Mouse (Mus musculus) spleen, adult 2 months (tissue): ENCODE results near the gene Prpf6. TPM values are rescaled to one million over a fixed set of nuclear protein-coding genes. Genes with fewer than 3 reads are reported as not detected.

Source experiments
- DNase-seq, 2 experiments: peaks; one replicate each; pipeline versions ENCODE4 v3.0.0 to v3.0.0-alpha.2; 2012 to 2021; ENCODE audit warnings: low spot score in 2 of 2, low read depth in 1 of 2
- H3K27ac ChIP-seq: fragments of 200-500 bp; 2 replicates; pipeline ENCODE4 v1.5.1; 2012; ENCODE audit warnings: low read length, inconsistent platforms; ENCODE audit not compliant: insufficient read depth
- H3K27me3 ChIP-seq: fragments of 200-500 bp; 2 replicates; pipeline ENCODE4 v1.6.1; 2012; ENCODE audit warnings: mild to moderate bottlenecking, moderate library complexity, low read length, inconsistent platforms; ENCODE audit not compliant: control insufficient read depth, insufficient read depth
- H3K36me3 ChIP-seq: fragments of 200-500 bp; 2 replicates; pipeline ENCODE4 v1.6.1; 2012; ENCODE audit warnings: mild to moderate bottlenecking, low read length, inconsistent platforms; ENCODE audit not compliant: control insufficient read depth, insufficient read depth
- H3K4me1 ChIP-seq: fragments of 200-500 bp; 2 replicates; pipeline ENCODE4 v1.6.1; 2011; ENCODE audit warnings: inconsistent platforms; ENCODE audit not compliant: control insufficient read depth, insufficient read depth, insufficient read length
- H3K4me3 ChIP-seq: fragments of 200-500 bp; 2 replicates; pipeline ENCODE4 v1.5.1; 2011; ENCODE audit warnings: mild to moderate bottlenecking, inconsistent platforms; ENCODE audit not compliant: insufficient read depth, insufficient read length; ENCODE audit errors: extremely low read depth
- CTCF ChIP-seq: fragments of 200-500 bp; IDR thresholded peaks from 2 replicates; pipeline ENCODE4 v1.5.1; 2011; ENCODE audit warnings: mild to moderate bottlenecking, inconsistent platforms; ENCODE audit not compliant: insufficient read depth, insufficient read length, insufficient replicate concordance; ENCODE audit errors: extremely low read depth
- POLR2A ChIP-seq: fragments of 200-500 bp; IDR thresholded peaks from 2 replicates; pipeline ENCODE4 v1.6.1; 2011; ENCODE audit warnings: low read depth, low read length, inconsistent platforms
- WGBS: fragments of 180-500 bp; shearing (Covaris S2); methylation state at CpG from one replicate; pipeline ENCODE4 v1.1.7; 2018; 5-methylcytosine and 5-hydroxymethylcytosine counted together
- polyA plus RNA-seq: library from polyadenylated mRNA; depleted of rRNA; stranded (reverse); fragments of >200 nt; gene quantifications from 2 replicates; pipeline ENCODE4 v1.2.3, GENCODE M21; 2012

The Prpf6 gene
- polyA plus RNA-seq, 1 experiment = 11.6 TPM

GRCm38 (mm10) chr2:181657441-181657840, 65.8 kb downstream of the Prpf6 start:
- Histone ChIP-seq H3K27ac (no peak overlapping the region), H3K36me3 (peaks cover 22% of the 10 kb centered on the region), H3K27me3 (no peaks in the 10 kb centered on the region), H3K4me3 (no peak overlapping the region), H3K4me1 (peaks cover 4% of the 10 kb centered on the region; the same call in 1 of the 2 replicates)
- TF ChIP-seq CTCF (no peak), POLR2A (no peak)
- 84% methylated on average over 2 of the region's 2 CpGs for WGBS
- no peak for DNase-seq

GRCm38 (mm10) chr2:181658528-181658927, 66.9 kb downstream of the Prpf6 start:
- Histone ChIP-seq H3K4me1 (peaks cover 4% of the 10 kb centered on the region; the same call in 1 of the 2 replicates), H3K4me3 (no peak overlapping the region), H3K27me3 (no peaks in the 10 kb centered on the region), H3K27ac (no peak overlapping the region), H3K36me3 (peaks cover 17% of the 10 kb centered on the region)
- no peak for DNase-seq
- TF ChIP-seq CTCF = no peak
- no peak for TF ChIP-seq POLR2A
- 85% methylated on average over 7 of the region's 7 CpGs for WGBS

GRCm38 (mm10) chr2:181658930-181659555, 67.4 kb downstream of the Prpf6 start:
- DNase-seq = no peak
- TF ChIP-seq CTCF = no peak
- no peak for TF ChIP-seq POLR2A
- 35% methylated on average over 17 of the region's 17 CpGs for WGBS
- peaks cover 15% of the 10 kb centered on the region for H3K36me3 ChIP-seq
- no peak overlapping the region for H3K4me3 ChIP-seq
- H3K4me1 ChIP-seq = peaks cover 4% of the 10 kb centered on the region; the same call in 1 of the 2 replicates
- no peak overlapping the region for H3K27ac ChIP-seq
- no peaks in the 10 kb centered on the region for H3K27me3 ChIP-seq

DNA sequence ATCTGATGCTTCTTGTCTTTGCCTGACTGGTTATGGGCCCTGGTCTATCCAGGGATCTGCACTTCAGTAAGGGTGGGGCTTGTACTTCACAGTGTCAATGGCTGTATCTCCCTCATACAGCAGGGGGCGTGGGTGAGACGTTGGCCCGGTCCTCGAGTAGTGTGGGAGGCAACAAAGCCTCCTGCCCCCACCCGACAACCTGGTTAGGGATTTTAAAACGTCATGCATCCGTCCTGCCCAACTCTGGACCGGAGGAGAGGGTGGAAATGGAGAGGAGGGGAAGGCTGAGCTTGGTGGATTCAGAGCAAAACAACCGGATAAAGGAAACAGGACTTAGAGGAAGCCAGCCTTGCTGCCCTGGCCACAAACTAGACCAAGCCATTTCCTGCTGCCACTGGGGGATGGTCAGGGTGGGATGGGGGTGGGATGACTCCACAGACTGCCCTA, 68.0 kb downstream of the Prpf6 start:
- H3K4me3 ChIP-seq = no peak overlapping the region; the same call in 1 of the 2 replicates
- WGBS = 2% methylated on average over 9 of the region's 9 CpGs

DNA sequence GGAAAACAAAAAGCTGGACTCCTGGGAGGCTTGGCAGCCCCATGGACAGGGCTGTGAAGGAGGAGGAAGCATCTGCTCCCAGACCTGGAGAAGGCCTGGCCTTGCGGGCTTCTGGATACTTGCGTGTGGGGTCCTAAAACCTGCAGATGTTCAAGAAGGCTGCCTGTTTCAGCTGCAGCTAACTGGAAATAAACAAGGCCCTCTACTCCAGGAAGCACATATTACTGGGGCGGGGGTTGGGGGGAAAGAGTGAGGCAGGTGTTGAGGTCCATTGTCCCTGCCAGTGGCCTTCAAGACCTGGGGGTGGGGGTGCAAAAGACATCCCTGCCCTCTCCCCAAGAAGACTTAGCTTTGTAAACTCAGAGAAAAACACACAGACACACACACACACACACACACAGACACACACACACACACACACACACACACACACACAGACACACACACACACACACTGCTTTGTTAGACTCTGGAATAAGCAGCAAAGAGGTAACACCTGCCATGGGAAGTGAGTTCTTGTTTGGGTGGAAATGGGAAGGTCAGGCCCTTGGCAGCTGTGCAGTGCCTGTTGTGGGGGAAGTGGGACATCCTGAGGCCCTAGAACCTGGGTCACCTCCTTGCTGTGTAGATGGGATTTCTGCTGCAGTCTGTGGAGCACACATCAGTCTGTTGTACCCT, 71.1 kb downstream of the Prpf6 start:
- H3K27me3 ChIP-seq = no peaks in the 10 kb centered on the region
- H3K36me3 ChIP-seq = no peaks in the 10 kb centered on the region
- peaks cover 4% of the 10 kb centered on the region; the same call in 1 of the 2 replicates for H3K4me1 ChIP-seq
- WGBS = 90% methylated on average over 3 of the region's 3 CpGs
- DNase-seq = no peak
- no peak overlapping the region; the same call in 1 of the 2 replicates for H3K27ac ChIP-seq
- no peak for TF ChIP-seq POLR2A
- no peak for TF ChIP-seq CTCF
- H3K4me3 ChIP-seq = no peak overlapping the region

More for the DNA sequence above, 68.0 kb downstream of the Prpf6 start:
- no peak overlapping the region for H3K27ac ChIP-seq
- no peaks in the 10 kb centered on the region for H3K27me3 ChIP-seq
- peaks cover 4% of the 10 kb centered on the region; the same call in 1 of the 2 replicates for H3K4me1 ChIP-seq
- H3K36me3 ChIP-seq = peaks cover 14% of the 10 kb centered on the region
- TF ChIP-seq POLR2A (no peak), CTCF (peak; percentile 75; the same call in 1 of the 2 replicates)
- peak; percentile 41 to 73 for DNase-seq

DNA sequence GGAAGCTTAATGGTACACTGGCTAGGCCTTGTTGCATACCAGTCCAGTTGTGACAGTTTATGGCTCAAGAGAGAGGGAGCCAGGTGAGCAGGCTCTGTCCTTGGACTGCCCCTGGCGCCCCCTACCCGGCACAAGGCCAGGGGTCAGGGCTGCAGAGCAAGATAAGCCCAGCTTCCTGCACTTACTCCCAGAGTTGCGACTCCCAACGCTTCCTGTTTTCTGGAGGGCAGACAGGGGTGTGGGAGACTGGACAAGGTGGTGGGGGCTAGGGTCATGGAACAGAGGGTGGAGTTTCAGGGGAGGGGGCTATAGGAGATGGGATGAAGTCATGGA, 71.6 kb downstream of the Prpf6 start:
- TF ChIP-seq POLR2A = no peak
- TF ChIP-seq CTCF = no peak
- Histone ChIP-seq H3K27ac (no peak overlapping the region; the same call in 1 of the 2 replicates), H3K4me3 (no peak overlapping the region), H3K36me3 (no peaks in the 10 kb centered on the region), H3K27me3 (no peaks in the 10 kb centered on the region), H3K4me1 (peaks cover 4% of the 10 kb centered on the region; the same call in 1 of the 2 replicates)
- WGBS = 40% methylated on average over 4 of the region's 4 CpGs
- DNase-seq = no peak
